Mouse (Mus musculus): Measurements from ENCODE around the gene Oard1. TPM values are rescaled to one million over a fixed set of nuclear protein-coding genes. Genes with fewer than 3 reads are reported as not detected.

Gene Oard1
- 10 to 100 TPM; 10.7 to 11.2 TPM for total RNA-seq (2021)
- long read RNA-seq, experiment 1, partial matches to known transcripts, result 0 of 10 reads
- long read RNA-seq, experiment 1, other reads (novel, unspliced or antisense), result 6 of 10 reads
- long read RNA-seq, experiment 2, partial matches to known transcripts, result 1 of 19 reads
- long read RNA-seq, experiment 2, other reads (novel, unspliced or antisense), result 10 of 19 reads

GRCm38 (mm10) chr17:48409380-48410298 is at the start of gene Oard1, which contains the start of gene Nfya:
Oard1 (plus strand) TSS chr17:48410014.
Nfya (minus strand) TSS chr17:48409906.
- DNase-seq (ENCODE audit: low spot score in 2 of 2), result peak; percentile 100

DNA sequence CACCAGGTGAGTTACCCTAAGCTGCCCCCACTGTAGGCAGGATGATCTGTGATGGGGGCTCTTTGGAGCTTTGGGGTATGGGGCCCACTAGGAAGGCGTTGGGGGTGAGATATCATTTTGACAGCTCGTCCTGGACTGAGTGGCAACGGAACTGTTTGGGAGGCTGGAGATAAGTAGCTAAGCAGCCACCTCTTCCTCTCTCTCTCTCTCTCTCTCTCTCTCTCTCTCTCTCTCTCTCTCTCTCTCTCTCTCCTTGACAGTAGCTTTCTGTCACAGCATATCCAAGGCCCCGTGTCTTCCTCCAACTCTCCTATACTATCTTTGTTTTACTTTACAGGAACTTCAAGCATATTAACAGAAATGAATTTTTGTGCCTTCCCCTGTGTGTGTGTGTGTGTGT is 49.4 kb upstream of the Oard1 start:
- no peak for DNase-seq (ENCODE audit: low spot score in 2 of 2)

- DNase-seq (ENCODE audit: low spot score in 2 of 2), result no peak
Observed at GRCm38 (mm10) chr17:48362346-48362745, 47.5 kb upstream of the Oard1 start.

DNA sequence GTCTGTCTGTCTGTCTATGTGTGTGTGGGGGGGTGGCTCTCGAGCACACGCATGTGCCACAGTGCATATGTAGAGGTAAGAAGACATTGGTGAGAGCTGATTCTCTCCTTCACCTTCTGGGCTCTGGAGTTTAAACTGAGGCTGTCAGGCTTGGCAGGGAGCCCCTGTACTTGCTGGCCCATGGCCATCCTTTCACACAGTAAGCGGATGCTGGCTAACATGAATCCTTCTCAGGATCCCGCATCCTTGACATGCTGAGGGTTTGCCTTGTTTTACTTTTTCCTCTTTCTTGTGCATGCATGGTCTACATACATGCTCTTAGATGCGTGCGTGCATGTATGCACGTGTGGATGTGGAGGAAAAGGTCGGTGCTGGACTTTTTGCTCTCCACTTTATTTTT is 46.8 kb upstream of the Oard1 start:
- peak; percentile 26 to 29 for DNase-seq (ENCODE audit: low spot score in 2 of 2)

- DNase-seq (ENCODE audit: low spot score in 2 of 2), result no peak
Observed at GRCm38 (mm10) chr17:48363421-48363965, 46.3 kb upstream of the Oard1 start.

DNA sequence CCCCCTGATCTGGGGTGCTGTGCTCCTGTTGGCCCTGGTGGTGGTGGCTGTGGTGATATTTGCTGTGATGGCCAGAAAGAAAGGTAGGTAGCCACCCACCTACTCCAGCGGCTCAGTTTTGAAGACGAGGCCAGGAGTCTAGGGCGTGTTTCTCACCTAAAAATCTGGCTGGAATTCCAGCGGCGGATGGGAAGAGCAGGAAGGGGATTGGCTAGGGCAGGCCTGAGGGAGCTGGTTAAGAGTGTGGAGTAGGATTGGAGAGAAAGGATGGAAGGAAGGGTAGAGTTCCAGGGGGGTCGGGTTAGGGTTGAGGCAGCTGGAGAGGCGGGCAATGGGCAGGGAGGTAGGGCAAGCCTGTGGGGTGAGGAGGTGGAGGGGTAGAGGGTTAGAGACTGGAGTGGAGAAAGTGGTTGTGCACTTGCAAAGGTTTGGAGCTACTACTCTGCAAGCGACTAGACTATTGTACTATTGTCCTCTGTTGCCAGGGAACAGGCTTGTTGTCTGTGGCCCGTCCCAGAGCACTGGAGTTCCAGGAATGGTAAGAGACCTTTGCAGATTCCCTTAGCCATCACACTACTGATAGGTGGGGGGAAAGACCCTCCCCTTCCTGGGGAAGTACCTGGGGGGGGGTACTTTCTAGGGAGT is 44.2 kb upstream of the Oard1 start:
- DNase-seq (ENCODE audit: low spot score in 2 of 2), result no peak

DNA sequence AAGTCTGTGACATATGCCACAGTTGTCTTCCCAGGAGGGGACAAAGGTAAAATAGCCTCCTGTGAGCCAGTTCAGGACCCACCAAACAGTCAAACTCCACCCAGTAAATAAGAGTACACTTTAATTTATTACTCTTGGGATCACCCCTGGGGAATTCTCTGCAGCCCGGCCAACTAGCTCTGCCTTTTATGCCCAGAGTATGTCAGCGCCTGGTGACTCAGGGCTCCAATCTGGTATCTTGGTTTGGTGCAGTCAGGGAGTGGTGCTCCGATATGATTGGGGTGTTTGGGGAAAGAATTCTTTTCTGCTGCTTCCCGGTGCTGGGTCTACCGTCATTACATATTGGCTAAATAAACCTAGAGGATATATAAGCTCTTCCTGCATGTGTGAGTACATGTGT is 43.0 kb upstream of the Oard1 start:
- no peak for DNase-seq (ENCODE audit: low spot score in 2 of 2)

DNA sequence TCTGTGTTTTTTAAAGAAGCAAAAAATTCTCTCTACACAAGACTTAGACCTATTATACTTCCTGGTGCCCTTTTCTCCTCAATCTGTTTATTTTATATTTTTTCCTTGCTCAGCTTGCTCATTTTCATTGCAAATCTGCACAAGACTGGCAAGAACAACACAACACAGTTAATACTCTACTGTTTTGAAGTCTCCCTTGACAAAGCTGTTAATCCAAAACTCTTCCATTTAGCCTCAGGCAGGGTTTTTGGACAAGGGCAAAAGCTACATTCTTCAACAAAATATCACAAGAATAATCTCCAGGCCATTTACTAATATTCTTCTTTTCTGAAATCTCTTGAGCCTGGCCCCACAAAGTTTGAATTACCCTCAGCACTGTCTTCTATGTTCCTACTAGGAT is 38.2 kb upstream of the Oard1 start:
- DNase-seq (ENCODE audit: low spot score in 2 of 2), result no peak

DNA sequence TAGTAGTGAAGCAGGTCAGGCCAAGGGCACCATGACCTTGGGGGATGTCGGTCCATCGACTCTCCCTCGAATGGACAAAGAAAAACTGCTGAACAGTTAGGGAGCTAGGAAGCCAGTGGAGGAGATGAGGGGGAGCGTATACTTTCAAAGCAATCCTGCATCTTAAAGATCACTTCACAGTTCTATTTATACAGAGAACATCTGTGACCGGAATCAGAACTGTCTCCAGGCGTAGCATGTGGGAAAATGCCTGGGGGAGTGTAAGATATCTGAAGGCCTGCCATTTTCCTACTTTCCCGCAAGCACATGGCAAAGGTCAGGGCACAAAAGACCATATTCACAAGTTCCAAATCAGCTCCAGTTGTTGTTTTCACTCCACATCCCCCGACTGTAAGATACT is 36.8 kb upstream of the Oard1 start:
- no peak for DNase-seq (ENCODE audit: low spot score in 2 of 2)

DNA sequence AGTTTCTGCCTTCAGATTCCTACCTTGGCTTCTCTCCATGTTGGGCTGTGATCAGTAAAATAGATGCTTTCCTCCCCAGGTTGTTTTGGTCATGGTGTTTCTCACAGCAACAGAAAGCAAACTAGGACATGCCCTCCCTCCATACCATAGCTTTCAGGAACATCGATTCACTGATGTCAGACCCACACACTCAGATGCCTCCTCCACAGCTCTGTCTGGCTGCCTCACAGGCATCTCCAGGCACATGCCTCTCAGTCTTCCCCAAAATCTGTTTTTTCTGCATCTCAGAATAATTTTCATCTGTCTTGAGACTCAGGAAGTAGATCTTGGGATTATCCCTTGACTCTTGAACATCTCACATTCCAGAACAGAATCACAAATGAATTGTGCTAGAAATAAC is 33.7 kb upstream of the Oard1 start:
- DNase-seq (ENCODE audit: low spot score in 2 of 2), result no peak

- no peak for DNase-seq (ENCODE audit: low spot score in 2 of 2)
Observed at GRCm38 (mm10) chr17:48379050-48379449, 30.8 kb upstream of the Oard1 start.

GRCm38 (mm10) chr17:48385786-48386461 is 23.9 kb upstream of the Oard1 start:
- DNase-seq (ENCODE audit: low spot score in 2 of 2), result no peak

DNA sequence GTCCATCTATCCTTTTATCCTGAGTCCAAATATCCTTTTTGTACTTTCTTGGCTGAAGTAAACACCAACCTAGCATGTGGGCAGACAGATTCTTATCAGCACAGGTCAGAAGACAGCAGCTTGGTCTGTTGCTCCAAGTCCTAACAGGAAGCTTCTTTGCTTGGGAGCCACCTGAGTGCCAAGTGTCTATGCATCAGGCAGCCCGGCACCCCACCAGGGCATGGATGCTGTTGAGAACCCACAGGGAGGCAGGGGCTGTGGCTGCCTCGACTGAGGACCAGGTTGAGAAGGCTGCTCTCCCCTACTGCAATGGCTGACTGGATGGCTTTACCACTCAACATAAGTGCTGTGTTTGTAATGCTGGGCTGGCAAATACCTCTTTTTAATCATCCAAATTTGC is 21.1 kb upstream of the Oard1 start:
- DNase-seq (ENCODE audit: low spot score in 2 of 2), result no peak

GRCm38 (mm10) chr17:48389442-48389841 is 20.4 kb upstream of the Oard1 start:
- no peak for DNase-seq (ENCODE audit: low spot score in 2 of 2)

DNA sequence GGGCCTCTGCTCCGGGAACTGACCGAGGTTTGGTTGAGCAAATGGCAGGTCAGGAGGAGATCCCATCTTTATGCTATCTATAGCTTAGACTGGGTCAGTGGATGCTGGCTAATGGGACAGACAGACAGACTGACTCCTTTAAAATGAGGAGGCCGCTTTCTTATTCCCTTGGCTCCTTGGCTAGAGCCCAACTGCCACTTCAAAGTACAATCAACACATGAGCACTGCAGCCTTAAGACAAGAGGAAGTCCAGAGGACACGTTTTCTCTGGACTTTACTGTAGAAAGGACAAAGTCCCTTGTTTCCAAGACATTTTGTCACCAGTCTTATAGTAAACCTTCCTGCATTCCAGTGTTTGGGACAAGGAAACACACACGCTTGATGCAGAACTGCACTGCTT is 18.4 kb upstream of the Oard1 start:
- DNase-seq (ENCODE audit: low spot score in 2 of 2), result no peak

DNA sequence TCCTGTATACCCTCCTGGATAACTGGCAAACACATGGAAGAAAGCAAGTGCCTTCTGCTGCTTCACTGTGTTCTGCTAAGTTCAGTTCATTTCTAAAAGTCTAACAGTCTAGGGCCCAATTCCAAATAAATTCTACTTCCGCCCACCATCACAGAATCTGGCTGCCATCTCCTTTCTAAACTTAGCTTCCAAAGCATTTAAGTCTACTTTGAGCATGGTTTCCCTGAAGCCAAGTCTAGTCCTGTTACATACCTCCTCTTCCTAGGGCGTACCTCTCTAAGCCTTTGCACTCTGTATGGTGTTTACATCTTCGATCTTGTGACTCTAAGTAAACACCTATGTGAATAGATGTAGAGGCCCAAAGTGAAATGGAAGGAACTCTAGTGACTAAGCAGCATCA is 17.2 kb upstream of the Oard1 start:
- DNase-seq (ENCODE audit: low spot score in 2 of 2), result peak in 1 of 2 experiments; percentile 39

GRCm38 (mm10) chr17:48401710-48402109 is 8.1 kb upstream of the Oard1 start:
- DNase-seq (ENCODE audit: low spot score in 2 of 2), result no peak

DNA sequence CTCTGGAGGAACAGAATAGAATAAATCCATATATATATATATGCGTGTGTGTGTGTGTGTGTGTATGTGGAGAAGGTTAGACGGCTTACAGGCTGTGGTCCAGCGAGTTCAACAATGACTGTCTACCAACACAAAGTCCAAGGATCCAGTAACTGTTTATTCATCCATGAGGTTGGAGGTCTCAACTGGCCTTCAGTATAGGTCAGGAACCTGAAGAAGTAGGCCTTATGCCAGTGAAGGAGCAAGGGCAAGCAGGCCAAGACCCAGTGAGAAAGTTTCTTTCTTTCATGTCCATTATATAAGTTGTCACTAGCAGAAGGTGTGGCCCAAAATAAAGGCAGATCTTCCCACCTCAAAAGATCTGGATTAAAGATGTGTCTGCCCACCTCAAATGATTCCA is 7.1 kb upstream of the Oard1 start:
- no peak for DNase-seq (ENCODE audit: low spot score in 2 of 2)

DNA sequence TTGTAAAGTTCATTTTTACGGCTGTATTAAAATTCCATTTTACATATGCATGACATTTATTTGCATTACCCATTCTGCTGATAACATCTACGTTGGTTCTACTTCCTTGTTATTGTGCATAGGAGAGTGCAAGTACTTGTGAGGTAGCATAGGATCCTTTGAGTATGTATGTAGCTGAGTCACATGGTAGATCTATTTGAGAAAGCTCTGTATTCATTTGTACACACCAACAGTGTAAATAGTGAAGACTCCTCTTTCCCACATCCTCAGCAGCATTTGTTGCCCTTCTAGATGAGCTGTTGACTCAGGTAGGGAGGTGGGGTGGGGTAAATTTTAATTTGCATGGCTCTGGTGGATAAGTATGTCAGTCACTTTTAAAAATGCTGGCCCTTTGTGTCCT is 6.0 kb upstream of the Oard1 start:
- DNase-seq (ENCODE audit: low spot score in 2 of 2), result no peak

DNA sequence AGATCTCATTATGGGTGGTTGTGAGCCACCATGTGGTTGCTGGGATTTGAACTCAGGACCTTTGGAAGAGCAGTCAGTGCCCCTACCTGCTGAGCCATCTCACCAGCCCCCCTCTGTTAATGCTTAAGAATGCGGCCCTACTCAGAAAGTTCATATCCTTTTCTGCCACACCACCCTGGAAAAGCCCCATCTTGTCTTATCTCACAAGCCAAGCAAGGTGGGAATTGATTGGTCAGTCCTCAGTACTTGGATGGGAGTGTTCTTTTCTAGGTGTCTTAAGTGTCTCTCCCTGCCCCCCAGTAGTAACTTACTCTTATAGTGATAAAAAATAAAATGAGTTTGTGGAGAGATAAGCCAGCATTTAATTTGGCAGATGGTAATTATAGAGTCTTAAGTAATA is 5.1 kb upstream of the Oard1 start:
- no peak for DNase-seq (ENCODE audit: low spot score in 2 of 2)

- DNase-seq (ENCODE audit: low spot score in 2 of 2), result no peak
Observed at GRCm38 (mm10) chr17:48407154-48407553, 2.7 kb upstream of the Oard1 start.

All from layer of hippocampus, postnatal 14 days (tissue).